Mouse (Mus musculus) limb, embryonic 14.5 days (tissue): ENCODE measurements around the gene Setd3. TPM values are rescaled to one million over a fixed set of nuclear protein-coding genes. Genes with fewer than 3 reads are reported as not detected.

Experiments
- ATAC-seq: fragments of 200-750 bp; cut with Nextera tagmentation; 2 replicates; pipeline ENCODE4 v1.8.0; 2017; ENCODE audit warnings: low read depth, moderate number of reproducible peaks, moderate TSS enrichment; ENCODE audit not compliant: low FRiP score
- DNase-seq: peaks from one replicate; pipeline ENCODE4 v3.0.0-alpha.2; 2015; ENCODE audit warnings: low spot score
- H3K27ac ChIP-seq: fragments of 300-500 bp; sonication (generic); replicated peaks from 2 replicates; pipeline ENCODE4 v1.5.1; 2014; ENCODE audit warnings: low read depth, mild to moderate bottlenecking, low read length, moderate library complexity, mixed read lengths
- H3K27me3 ChIP-seq: fragments of 300-500 bp; sonication (generic); 2 replicates; pipeline ENCODE4 v1.6.1; 2014; ENCODE audit warnings: low read length, mixed read lengths; ENCODE audit not compliant: control insufficient read depth, insufficient read depth
- H3K36me3 ChIP-seq: fragments of 300-500 bp; sonication (generic); 2 replicates; pipeline ENCODE4 v1.6.1; 2014; ENCODE audit warnings: mild to moderate bottlenecking, low read length, moderate library complexity, mixed read lengths; ENCODE audit not compliant: control insufficient read depth, insufficient read depth
- H3K4me1 ChIP-seq: fragments of 300-500 bp; sonication (generic); 2 replicates; pipeline ENCODE4 v1.6.1; 2014; ENCODE audit warnings: antibody characterized with exemption, low read length, mixed read lengths; ENCODE audit not compliant: control insufficient read depth, insufficient read depth
- H3K4me2 ChIP-seq: fragments of 300-500 bp; sonication (generic); replicated peaks from 2 replicates; pipeline ENCODE4 v1.6.1; 2014; ENCODE audit warnings: low read depth, mild to moderate bottlenecking, low read length, moderate library complexity; ENCODE audit not compliant: severe bottlenecking
- H3K4me3 ChIP-seq: fragments of 300-500 bp; sonication (generic); replicated peaks from 2 replicates; pipeline ENCODE4 v1.5.1; 2014; ENCODE audit warnings: low read length
- H3K9ac ChIP-seq: fragments of 300-500 bp; sonication (generic); 2 replicates; pipeline ENCODE4 v1.6.1; 2014; ENCODE audit warnings: mild to moderate bottlenecking, low read depth, low read length, moderate library complexity; ENCODE audit not compliant: severe bottlenecking
- H3K9me3 ChIP-seq: fragments of 300-500 bp; sonication (generic); 2 replicates; pipeline ENCODE4 v1.6.1; 2016; ENCODE audit warnings: low read length; ENCODE audit not compliant: control insufficient read depth
- POLR2A ChIP-seq: fragments of 200-500 bp; IDR thresholded peaks from 2 replicates; pipeline ENCODE4 v1.8.0; 2012; ENCODE audit warnings: inconsistent platforms, mild to moderate bottlenecking, moderate library complexity, borderline replicate concordance; ENCODE audit not compliant: insufficient read depth, insufficient read length; ENCODE audit errors: extremely low read depth
- WGBS: fragments of 180-500 bp; shearing (Covaris S2); extraction: QIAGEN DNeasy Blood & Tissue Kit; methylation state at CpG from one replicate; pipeline ENCODE4 v1.1.7; 2014; 5-methylcytosine and 5-hydroxymethylcytosine counted together
- polyA plus RNA-seq, 2 experiments: library from polyadenylated mRNA; depleted of rRNA in 1 of 2; stranded (reverse) in 1 of 2; unstranded in 1 of 2; fragments of >200 nt; fragmentation: Nextera tagmentation in 1 of 2; extraction: Ambion mirVana in 1 of 2; gene quantifications; 2 replicates each; pipeline versions ENCODE4 v1.2.1 to v1.2.3; 2012 to 2014

Setd3 gene
- polyA plus RNA-seq, 2 experiments = 62.5 to 76.1 TPM

DNA sequence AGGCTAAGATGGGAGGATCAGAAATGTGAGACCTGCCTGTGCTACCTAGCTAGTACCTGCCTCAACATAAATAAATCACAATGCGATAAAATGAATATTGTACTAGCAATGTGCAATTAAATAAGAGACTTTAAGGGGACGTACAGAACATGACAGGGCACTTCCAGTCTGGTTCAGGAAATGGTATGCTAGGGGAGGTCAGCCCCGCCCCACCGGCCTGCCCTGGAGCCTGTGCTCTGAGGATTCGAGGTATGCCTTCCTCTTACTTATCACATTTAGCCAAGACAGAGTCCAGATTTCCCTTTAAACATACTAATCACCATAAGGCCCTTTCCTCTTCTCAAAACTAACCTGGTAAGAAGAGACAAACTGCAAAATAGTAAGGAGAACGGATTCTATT is 58.7 kb downstream of the Setd3 start:
- no peaks in the 10 kb centered on the region for H3K27me3 ChIP-seq
- H3K27ac ChIP-seq = no peak overlapping the region
- peaks cover 19% of the 10 kb centered on the region; the same call in 1 of the 2 replicates for H3K36me3 ChIP-seq
- no peaks in the 10 kb centered on the region for H3K9me3 ChIP-seq
- no peak for TF ChIP-seq POLR2A
- 71% methylated on average over 6 of the region's 6 CpGs for WGBS
- no peak for DNase-seq
- H3K4me2 ChIP-seq = no peak overlapping the region
- no peak for ATAC-seq
- H3K4me3 ChIP-seq = no peak overlapping the region
- H3K4me1 ChIP-seq = no peaks in the 10 kb centered on the region
- no peak overlapping the region for H3K9ac ChIP-seq

DNA sequence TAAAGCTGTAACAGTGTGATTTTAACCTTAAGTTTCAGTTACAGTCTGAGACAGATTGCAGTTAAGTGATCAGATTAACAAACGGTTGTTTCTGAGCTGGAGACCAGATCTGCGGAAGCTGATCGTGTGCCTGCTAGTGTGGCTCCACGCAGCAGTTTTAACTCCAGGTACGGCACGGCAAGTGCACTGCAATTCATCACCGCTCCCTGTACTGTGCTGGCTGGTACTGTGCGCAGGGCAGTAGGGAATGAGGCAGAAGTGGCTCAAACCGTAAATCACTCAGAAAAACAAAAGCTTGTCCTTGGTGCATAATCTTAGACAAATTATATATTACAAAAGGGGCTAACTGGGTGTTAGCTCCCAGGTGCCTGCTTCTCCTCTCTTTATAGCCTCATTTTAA is 59.2 kb downstream of the Setd3 start:
- H3K4me1 ChIP-seq = no peaks in the 10 kb centered on the region
- no peak overlapping the region for H3K4me2 ChIP-seq
- no peak for TF ChIP-seq POLR2A
- H3K27ac ChIP-seq = no peak overlapping the region
- ATAC-seq (no peak), DNase-seq (no peak)
- no peaks in the 10 kb centered on the region for H3K9me3 ChIP-seq
- 52% methylated on average over 9 of the region's 9 CpGs for WGBS
- no peak overlapping the region for H3K9ac ChIP-seq
- no peak overlapping the region for H3K4me3 ChIP-seq
- H3K36me3 ChIP-seq = peaks cover 18% of the 10 kb centered on the region; the same call in 1 of the 2 replicates
- no peaks in the 10 kb centered on the region for H3K27me3 ChIP-seq

DNA sequence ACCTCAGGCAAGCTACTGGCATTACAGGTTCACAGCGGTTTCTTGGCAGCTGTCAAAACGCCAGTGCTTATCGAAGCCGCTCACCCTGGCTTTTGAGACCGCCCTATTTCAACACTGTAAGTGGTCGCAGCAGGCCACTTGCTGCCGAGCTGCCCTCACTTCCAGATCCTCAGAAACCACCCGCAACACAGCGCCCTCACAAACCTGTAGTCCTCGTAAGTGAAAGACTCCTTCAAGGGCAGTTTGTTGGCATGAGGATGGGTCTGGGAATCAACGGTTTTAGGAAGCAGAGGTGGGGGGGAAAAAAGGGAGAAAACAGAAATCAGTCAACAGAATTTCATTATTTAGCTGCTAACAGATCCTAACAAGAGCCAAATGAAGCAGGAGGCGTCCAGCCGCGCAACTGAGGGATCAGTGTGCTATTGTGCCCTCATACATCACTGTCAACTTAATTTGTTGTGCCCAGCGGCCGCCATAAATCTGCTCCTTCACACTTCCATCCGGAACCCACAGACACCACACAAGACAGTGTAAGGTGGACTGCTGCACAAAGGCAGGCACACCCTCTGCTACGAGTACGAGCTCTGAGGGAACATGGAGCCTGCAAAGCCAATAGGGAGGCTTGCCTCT is 60.1 kb downstream of the Setd3 start:
- Histone ChIP-seq H3K4me2 (no peak overlapping the region), H3K36me3 (peaks cover 25% of the 10 kb centered on the region; the same call in 1 of the 2 replicates), H3K9ac (no peak overlapping the region), H3K27ac (no peak overlapping the region), H3K4me3 (no peak overlapping the region), H3K9me3 (no peaks in the 10 kb centered on the region), H3K27me3 (no peaks in the 10 kb centered on the region), H3K4me1 (no peaks in the 10 kb centered on the region)
- DNase-seq (no peak), ATAC-seq (no peak)
- TF ChIP-seq POLR2A = no peak
- 33% methylated on average over 19 of the region's 19 CpGs for WGBS

DNA sequence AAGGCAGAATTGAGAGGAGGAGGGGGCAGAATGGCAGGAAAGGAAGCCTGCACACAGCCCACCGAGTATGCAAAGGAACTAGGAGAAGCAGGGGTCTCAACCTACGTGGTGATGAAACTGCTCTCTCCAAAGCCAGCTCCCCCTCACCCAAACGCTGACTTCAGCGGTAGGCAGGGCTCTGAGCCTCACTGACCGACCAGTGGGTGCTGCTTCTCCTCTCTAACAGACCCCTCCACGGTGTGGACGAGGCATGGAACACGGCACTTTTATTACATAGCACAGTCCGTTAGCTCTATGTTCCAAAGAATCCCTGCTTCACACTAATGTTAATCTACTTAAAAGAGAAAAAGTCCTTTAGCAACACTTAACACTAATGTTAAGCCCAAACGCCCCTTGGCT is 60.6 kb downstream of the Setd3 start:
- no peaks in the 10 kb centered on the region for H3K9me3 ChIP-seq
- peaks cover 27% of the 10 kb centered on the region; the same call in 1 of the 2 replicates for H3K36me3 ChIP-seq
- H3K27me3 ChIP-seq = no peaks in the 10 kb centered on the region
- no peak overlapping the region for H3K27ac ChIP-seq
- no peak overlapping the region for H3K9ac ChIP-seq
- no peak overlapping the region for H3K4me3 ChIP-seq
- H3K4me2 ChIP-seq = no peak overlapping the region
- WGBS = 54% methylated on average over 10 of the region's 10 CpGs
- no peak for ATAC-seq
- no peaks in the 10 kb centered on the region for H3K4me1 ChIP-seq
- no peak for TF ChIP-seq POLR2A
- DNase-seq = no peak

DNA sequence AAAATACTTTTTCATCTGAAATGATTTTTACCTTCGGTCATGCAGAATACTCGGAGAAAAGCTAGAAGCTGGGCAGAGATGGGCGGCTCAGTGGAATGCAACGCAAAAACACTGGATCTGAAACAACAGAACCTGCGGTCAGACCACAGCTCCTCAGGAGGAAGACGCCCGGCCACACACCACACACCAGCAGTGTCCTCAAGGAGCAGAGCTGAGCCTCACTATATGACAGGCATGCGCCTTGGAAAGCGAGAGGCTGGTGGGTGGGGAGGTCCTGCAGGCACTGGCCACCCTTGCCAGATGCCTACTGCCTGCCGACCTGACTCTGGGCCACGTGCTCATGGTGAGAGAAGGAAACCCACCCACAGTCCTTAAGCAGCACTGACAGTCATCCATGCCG is 67.9 kb downstream of the Setd3 start:
- Histone ChIP-seq H3K4me1 (no peaks in the 10 kb centered on the region), H3K4me2 (no peak overlapping the region), H3K9me3 (no peaks in the 10 kb centered on the region), H3K27ac (no peak overlapping the region), H3K9ac (no peak overlapping the region), H3K27me3 (no peaks in the 10 kb centered on the region), H3K36me3 (peaks cover 43% of the 10 kb centered on the region), H3K4me3 (no peak overlapping the region)
- 77% methylated on average over 12 of the region's 12 CpGs for WGBS
- DNase-seq (no peak), ATAC-seq (no peak)
- TF ChIP-seq POLR2A = no peak
